Mouse (Mus musculus): ENCODE results near the gene Nxf2. TPM values are rescaled to one million over a fixed set of nuclear protein-coding genes. Genes with fewer than 3 reads are reported as not detected.

Gene Nxf2
- total RNA-seq, 2 experiments from 2014 or later, result 0.54 to 2.2 TPM

Other genes with a start within 250 kb of the Nxf2 start
- 3.9 and 8.1 TPM in 2 replicates for gene Armcx1, start 246.8 kb downstream of the Nxf2 start, total RNA-seq (2015)
- 6.4 and 9.7 TPM in 2 replicates for gene Armcx1, start 246.8 kb downstream of the Nxf2 start, total RNA-seq (2017)
- gene Armcx6, start 213.3 kb downstream of the Nxf2 start, total RNA-seq (2015), result 2.5 and 4.2 TPM in 2 replicates
- gene Armcx6, start 213.3 kb downstream of the Nxf2 start, total RNA-seq (2017), result 6.2 and 6.3 TPM in 2 replicates
- 30.8 and 31.5 TPM in 2 replicates for gene Armcx3, start 208.2 kb downstream of the Nxf2 start, total RNA-seq (2015)
- gene Armcx3, start 208.2 kb downstream of the Nxf2 start, total RNA-seq (2017), result 28.1 and 33.9 TPM in 2 replicates
- 11.9 and 15.8 TPM in 2 replicates for gene Armcx2, start 155.5 kb downstream of the Nxf2 start, total RNA-seq (2015)
- 9.5 and 12.3 TPM in 2 replicates for gene Armcx2, start 155.5 kb downstream of the Nxf2 start, total RNA-seq (2017)
- gene Zmat1, start 44.5 kb upstream of the Nxf2 start, total RNA-seq (2015), result 5.8 and 8.6 TPM in 2 replicates
- 0.58 and 1.4 TPM in 2 replicates for gene Zmat1, start 44.5 kb upstream of the Nxf2 start, total RNA-seq (2017)
- not detected in 2 replicates for gene Gm15023, start 212.9 kb upstream of the Nxf2 start, total RNA-seq (2015)
- not detected in 2 replicates for gene Gm15023, start 212.9 kb upstream of the Nxf2 start, total RNA-seq (2017)
- gene Tceal6, start 245.9 kb upstream of the Nxf2 start, total RNA-seq (2015), result not detected in 2 replicates
- not detected in 2 replicates for gene Tceal6, start 245.9 kb upstream of the Nxf2 start, total RNA-seq (2017)

Measured in megakaryocyte progenitor cell, adult 5-6 weeks (primary cell).